Mouse (Mus musculus): Measurements from ENCODE around the gene Hist2h3c2. TPM values are rescaled to one million over a fixed set of nuclear protein-coding genes. Genes with fewer than 3 reads are reported as not detected.
"Not testable (repeated sequence)": the region's sequence is repeated elsewhere in the genome, so short reads cannot be mapped to it uniquely, and the experiment has no call there.

Gene Hist2h3c2
- total RNA-seq (2021): 10 to 100 TPM; 13.1 to 13.4 TPM

DNA sequence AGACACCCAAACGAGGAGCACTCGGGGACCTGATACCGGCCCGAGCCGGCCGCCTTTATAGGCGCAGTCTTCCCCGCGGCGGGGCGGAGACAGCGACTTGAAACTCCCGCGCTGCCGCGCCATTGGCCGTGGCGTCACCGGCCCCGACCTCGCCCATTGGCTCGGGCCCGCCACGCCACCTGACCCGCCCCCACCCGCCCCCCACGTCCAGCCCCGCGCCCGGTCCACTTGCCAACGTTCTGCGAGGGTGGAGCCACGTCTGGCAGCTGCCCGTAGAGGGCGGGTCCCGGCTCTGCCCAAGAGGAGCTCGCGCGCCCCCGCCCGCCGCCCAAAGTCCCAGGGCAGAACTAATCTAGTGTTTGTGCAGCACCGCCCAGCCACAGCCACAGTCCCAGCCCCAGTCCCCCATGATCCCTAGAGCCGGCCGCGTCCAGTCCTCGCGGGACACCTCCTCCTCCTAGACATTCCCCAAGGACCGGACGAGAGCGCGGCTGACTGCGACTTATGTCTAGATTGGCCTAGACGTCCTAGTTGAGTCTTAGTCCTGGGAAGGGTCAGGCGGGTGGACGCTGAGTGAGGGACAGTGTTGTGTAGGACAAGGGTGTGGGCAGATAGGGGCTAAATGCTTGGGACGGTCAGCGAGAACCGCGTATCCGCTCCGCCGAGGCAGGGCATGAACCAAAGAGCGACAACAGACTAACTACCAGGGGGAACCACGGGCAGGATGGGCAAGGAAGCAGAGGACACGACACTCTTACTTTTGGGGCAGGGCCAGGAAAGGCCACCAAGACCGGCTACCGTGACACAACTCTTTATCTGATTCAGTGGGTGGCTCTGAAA lies at the start of gene Hist2h3c2:
Gene Hist2h3c2 (minus strand): TSS at position 174 of the 840 bp plus-strand sequence.
- peak in 1 of 2 experiments; percentile 20 for DNase-seq

DNA sequence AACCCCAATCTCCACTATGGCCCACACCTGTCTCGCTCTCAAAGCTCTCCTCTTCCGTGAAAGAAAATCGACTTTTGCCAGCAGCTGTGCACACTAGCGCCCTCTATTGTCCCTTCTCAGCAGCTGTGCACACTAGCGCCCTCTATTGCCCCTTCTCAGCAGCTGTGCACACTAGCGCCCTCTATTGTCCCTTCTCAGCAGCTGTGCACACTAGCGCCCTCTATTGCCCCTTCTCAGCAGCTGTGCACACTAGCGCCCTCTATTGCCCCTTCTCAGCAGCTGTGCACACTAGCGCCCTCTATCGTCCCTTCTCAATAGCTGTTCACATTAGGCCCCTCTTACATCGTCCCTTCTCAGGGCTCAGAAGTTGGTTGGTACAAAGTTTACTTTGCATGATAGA lies 48.4 kb upstream of the Hist2h3c2 start:
- DNase-seq: not testable (repeated sequence)

DNA sequence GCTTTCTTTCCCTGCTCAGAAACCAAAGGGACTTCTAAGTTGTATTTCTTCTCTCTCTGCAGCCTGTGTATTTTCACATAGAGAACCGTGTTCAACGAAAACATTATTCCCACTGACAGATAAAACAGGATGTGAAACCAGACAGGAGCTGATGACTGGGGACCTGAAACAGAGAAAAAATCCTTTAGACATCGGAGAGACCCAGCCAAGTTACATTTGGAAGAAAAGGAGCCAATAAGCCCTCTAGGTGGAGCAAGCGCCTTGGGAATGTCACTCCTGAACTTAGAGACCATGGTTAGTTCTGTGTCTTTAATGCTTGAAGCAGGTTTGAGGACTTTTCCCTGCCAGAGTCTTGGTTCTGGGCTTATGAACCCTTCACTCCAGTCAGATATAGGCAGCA lies 45.5 kb upstream of the Hist2h3c2 start:
- no peak for DNase-seq

DNA sequence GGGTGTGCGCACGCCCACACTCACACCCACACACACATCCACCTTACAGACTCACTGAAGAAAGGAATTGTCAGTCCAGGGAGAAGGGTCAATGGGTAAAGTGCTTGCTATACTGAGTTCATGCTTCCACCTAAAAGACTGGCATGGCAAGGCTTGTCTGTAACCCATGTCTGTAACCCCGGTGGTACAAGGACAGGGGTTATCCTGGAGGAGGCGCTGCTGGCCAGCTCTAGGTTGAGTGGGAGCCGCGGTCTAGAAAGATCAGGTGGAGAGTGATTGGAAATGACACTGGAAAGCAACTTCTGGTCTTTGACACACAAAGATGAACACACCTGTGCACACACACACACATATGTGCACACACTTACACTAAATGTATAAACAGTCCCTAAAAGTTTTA lies 41.7 kb upstream of the Hist2h3c2 start:
- DNase-seq: no peak

DNA sequence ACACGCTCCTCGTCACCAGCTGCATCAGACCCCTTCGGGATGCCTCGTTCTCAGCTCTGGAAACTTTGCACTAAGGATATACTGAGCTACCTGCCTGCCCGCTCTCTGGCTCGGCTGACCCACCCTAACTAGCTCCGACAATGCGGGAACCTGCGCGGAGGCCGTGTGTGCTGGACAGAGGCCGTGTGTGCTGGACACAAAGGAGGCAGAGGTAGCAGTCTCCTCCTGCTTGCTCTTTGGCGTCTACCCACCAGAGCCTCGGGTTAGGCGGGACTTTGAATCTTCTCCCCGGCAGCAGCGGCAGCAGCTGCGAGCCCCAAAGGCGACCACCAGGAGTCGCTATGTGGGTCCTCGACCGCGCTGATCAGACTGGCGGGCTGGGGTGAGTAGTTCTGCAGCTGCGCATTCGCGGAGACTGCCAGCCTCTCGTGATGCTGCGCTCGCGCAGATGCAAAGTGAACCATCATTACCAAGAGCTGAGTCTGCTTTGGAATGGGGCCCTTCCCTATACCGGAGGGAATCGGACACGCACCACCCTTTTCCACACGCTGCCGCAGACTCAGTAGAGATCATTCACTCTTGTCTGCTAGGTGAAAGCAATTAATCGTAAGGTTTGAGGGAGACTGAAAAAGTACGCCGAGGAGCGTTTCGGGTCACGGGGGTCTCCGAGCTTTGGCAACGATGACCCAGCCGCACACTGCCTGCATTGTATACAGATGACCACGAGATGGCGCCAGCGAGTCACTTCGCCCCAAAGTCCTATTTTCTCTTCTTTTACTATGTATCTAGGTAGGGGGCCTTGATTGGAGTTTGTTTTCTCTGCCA lies 39.1 kb upstream of the Hist2h3c2 start:
- peak; percentile 86 to 92 for DNase-seq

DNA sequence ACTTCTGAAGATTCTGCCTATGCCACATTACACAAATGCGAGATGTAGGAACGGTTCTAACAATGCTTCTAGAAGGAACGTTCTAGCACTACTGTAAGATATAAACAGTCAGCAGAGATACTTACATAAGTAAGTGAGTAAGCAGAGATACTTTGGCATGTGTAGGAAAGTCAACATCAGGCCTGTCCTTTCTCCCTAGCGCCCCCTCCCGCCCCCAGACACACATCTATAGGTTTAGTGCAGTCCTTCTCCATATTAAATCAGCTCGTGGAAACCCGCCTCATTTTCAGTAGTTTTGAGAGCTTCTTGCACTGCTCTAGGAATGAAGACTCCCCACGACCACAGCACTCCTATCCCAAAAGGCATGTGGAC lies 38.5 kb upstream of the Hist2h3c2 start:
- no peak for DNase-seq

DNA sequence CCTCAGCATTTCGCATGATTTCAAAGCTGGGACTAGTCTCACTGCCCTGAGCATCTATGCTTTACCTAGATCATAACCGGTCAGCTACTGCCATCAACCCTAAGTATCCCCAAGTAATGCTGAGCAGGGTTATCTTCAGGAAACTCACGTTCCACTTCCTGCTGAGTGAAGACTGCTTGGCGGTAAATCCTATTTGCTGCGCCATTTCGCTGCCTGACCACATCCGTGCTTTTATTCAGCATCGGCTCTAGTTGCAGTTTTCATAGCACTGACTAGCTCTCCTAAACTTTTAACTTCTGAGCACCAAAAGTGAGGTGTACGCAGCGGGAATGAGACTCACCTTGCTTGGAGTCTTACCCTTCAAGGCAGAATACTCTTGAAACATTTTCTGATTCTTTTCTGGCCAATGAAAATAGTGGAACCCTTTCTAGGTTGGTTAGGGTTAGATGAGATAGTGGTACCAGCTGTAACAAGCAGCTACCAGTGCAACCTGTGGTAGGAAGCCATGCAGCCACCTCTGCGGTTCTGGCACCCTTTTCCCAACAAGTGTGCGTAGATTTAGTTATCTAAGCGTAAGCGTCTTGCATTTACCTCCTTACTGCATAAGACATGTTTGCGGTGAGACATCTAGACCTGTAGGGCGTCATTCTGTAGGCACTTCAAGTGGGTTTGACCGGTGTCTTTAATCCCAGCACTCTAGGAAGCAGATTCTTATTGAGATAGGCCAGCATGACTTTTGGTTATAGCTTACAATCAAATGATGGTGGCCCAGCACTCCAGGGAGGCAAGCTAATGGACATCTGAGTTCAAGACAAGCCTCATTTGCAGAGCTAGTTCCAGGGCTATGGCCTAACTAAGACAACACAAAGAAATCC lies 34.9 kb upstream of the Hist2h3c2 start:
- no peak for DNase-seq

DNA sequence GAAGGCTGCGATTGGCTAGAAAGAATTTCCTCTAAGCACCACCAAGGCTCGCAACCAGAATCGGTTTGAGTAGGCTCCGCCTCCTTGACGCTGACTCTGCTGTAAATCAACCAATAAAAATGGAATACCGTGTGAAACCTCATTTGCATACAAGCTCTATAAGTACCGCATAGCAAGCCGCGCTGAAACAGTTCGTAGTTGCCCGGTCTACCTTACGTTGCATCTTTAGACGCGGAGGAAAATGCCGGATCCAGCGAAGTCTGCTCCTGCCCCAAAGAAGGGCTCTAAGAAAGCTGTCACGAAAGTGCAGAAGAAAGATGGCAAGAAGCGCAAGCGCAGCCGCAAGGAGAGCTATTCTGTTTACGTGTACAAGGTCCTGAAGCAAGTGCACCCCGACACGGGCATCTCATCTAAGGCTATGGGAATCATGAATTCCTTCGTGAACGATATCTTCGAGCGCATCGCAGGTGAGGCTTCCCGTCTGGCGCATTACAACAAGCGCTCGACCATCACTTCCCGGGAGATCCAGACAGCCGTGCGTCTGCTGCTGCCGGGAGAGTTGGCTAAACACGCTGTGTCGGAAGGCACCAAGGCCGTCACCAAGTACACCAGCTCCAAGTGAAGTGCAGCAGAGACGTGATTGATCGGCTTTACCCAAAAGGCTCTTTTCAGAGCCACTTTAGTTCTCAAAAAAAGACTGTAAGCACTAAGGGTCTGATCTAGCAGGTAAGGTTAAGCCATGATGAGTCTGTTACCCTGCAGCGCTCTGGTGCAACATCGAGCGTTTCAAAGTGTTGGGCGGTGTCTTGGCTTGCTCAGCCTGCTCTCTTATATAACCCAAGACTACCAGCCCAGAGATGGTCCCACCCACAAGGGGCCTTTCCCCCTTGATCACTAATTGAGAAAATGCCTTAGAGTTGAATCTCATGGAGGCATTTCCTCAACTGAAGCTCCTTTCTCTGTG lies 30.9 kb upstream of the Hist2h3c2 start, which contains the start of gene Hist2h2bb:
Gene Hist2h2bb (plus strand): TSS at position 242 of the 964 bp plus-strand sequence.
- DNase-seq: peak; percentile 89

DNA sequence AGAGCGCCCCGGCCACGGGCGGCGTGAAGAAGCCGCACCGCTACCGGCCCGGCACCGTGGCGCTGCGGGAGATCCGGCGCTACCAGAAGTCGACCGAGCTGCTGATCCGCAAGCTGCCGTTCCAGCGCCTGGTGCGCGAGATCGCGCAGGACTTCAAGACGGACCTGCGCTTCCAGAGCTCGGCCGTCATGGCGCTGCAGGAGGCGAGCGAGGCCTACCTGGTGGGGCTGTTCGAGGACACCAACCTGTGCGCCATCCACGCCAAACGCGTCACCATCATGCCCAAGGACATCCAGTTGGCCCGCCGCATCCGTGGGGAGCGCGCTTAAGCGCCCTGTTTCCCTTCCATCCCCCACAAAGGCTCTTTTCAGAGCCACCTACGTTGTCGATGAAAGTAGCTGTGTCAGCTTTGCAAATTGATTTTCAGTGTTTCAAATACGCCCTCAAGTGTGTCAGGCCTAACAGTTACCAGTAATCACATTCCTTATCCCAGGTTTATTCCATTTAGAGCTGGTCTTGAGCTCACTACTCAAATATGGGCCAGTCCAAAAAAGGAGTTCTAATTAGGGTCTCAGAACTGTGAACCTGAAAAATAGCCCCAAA lies 29.9 kb upstream of the Hist2h3c2 start:
- not testable (repeated sequence) for DNase-seq

DNA sequence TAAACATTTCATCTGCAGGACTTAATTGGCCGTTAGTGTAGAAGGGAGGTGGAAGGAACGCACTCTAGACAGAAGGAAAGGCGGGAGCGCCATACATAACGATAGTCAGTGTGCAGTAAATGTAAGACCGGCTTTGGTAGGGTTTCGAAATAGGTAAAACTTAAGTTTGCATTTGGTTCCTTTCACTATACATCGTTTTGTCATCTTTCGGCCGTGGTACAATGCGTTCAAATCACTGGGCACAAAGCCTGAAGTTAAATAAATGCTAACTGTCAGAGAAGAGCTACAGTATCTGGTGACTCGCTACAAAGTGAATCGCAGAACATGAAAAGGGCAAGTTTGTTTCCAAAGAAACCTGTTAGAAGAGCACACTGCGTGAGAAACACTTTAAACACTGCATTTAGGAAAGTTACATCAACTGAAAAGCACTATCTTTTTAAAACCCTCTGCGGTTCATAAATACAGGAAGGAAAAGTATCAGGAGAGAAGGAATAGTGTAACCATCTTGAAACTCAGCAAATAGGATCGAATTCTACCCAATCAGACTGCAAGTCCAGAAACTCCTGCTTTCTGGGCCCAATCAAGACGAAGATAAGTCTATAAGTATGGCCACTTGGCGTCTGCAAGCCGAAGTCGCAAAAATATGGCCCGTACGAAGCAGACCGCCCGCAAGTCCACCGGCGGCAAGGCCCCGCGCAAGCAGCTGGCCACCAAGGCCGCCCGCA lies 29.3 kb upstream of the Hist2h3c2 start, which contains the start of gene Hist2h3b:
Gene Hist2h3b (plus strand): TSS at position 604 of the 725 bp plus-strand sequence.
- peak; percentile 77 to 80 for DNase-seq

DNA sequence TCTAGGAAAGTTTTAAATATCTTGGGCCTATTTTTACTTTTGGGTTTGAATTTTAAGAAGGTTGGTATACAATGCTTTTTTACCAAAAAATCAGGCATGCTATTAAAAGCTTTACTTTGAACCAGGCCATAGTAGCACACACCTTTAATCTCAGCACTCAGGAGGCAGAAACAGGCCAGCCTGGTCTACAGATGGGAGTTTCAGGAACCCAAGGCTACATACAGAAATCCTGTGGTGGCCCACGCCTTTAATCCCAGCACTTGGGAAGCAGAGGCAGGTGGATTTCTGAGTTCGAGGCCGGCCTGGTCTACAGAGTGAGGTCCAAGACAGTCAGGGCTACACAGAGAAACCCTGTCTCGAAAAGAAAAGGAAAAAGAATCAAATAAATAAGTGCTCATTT lies 28.6 kb upstream of the Hist2h3c2 start:
- DNase-seq: no peak

DNA sequence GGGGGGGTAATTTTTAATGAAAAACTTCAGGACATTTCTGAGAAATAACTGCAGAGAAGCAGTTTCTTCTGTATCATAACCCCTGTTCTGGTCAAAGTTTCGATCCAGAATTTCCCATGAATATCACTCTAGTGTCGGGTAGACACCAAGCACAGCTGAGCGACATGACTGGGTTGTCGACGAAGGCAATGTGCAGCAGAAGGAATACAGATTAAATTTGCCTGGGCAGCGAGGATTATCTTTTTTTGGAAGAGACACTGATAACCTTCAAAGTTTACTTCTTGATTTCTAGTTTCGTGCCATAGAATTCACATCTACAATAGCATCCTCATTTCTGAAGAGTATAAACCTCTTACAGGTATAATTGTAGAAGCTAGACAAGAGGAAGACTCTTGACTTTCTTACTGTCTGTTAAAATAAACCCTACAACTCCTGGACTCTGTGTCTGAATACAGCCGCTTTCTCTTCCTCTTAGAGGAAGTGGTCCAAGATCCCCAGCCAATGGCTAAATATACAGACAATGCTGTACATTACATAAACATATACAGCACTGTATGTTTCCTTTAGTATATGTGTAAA lies 27.3 kb upstream of the Hist2h3c2 start:
- no peak for DNase-seq

DNA sequence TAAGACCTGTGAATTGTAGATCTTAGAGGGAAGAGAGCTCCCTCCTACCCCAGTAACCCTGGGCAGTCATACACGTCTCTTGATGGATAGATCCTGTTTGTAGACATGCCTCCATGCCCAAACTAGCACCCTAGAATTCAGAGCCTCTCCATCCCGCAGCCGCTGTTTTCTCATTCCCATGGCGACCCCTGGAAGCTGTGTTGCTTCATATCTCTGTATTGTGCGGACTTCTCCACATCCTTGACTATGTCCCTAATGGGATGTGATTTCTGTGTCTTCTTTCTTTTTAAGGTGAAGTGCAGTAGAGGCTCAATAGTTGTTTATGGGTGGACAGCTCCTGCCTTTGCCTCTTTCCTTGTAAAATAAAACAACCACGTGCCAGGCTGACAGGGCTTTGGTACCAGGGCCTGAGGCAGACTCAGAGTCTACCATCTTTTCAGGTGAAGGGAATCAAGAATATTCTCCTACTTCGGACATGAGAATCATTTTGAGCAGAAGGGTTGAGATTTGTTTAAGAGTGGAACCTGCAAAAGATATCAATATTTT lies 25.6 kb upstream of the Hist2h3c2 start:
- no peak for DNase-seq

DNA sequence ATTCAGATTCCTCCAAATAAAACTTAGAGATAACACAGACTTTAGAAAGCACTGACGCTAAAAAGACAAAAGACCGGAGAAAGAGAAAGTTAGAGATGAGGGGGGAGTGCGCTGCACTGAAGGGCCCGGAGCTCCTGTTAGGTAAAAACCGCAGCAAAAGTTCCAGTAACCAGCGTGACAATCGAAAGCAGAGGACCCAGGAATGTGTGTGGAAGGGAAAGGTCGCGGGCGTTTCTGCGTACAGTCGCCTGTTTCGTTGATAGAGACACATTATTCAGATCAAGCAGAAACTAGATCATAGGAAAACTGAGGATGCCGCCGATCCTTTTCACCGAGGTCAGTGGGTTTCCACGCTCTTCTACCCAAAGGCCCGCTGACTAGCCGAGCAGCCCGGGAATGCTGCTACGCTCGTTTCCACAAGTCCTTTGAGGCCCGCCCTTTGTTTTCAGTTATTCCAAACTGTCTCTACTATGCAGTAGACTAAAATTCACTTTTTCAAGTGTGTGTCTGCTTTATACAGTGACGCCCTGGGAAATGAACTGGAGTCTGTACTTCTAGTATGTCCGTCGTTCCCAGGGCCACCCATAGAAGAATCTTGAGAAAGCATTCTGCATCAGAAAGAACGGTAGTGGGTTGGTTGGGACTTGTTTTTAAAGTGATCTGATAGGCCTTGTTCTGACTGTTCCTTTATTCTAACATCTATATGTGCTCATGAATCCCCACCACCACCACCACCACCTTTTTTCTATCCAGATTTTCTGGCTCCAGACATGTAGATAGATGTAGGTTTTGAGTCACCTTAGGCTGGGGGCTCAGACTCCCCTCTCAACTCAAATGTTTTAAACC lies 24.9 kb upstream of the Hist2h3c2 start:
- DNase-seq: peak; percentile 33 to 46

DNA sequence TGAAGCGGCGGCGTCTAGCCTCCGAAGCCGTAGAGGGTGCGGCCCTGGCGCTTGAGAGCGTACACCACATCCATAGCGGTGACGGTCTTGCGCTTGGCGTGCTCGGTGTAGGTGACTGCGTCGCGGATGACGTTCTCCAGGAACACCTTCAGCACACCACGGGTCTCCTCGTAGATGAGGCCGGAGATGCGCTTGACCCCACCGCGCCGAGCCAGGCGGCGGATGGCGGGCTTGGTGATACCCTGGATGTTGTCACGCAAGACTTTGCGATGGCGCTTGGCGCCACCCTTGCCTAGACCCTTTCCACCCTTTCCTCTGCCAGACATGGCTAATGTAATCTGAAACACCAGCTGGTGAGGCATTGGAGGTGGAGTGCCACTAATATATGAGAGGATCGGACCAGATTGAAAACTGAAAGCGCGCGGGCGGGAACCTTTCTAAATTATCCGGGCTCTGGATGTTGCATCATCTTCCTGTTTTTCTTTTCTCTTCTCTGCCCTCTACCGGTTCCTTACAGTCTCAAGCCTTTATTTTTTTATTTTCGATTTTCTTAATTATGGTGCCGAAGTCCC lies 24.1 kb upstream of the Hist2h3c2 start, which contains the start of gene Hist2h4:
Gene Hist2h4 (minus strand): TSS at position 333 of the 572 bp plus-strand sequence.
- DNase-seq: peak; percentile 95 to 96

DNA sequence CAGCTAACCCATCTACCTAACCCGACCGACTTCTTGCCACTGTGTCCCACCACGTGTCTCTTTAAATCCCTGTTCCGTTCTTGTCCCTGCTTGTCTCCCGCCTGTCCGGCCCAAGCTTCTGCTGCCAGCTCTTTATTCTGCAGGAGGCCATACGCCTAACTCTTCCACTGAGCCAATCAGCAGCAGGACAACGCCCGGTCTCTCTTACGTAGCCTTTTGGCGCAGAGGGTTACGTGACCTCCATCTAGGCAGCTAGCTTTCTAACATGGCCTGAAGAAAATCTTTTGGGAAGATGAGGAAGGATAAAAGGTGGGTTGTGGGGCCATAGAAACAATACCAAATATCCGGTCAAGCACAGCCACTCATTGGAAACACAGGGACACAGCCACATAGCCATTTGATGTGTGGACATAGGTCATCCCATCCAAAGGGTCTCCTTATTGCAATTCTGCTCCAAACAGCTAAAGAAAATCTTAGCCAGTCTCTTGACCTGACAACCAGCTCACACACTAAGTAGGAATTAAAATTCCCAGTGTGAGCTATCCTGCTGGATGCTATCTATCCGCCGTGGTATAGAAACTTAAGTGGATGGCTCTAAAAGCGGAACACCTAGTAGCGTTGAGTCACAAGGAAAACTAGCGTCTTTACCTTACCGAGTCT lies 23.4 kb upstream of the Hist2h3c2 start:
- DNase-seq: peak; percentile 72 to 76

DNA sequence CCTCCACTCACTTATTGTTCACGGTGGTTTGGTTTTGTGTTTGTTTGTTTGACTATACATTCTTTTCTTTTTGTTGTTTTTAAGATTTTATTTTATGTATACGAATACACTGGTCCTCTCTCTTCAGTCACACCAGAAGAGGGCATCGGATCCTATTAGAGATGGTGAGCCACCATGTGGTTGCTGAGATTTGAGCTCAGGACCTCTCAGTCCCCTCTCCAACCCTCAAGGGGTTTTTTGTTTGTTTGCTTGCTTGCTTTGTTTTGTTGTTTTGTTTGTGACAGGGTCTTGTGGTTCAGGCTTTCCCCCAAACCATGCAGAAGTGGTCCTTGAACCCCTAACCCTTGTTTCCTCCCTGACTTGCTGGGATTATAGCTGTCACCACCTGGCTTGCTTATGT lies 22.7 kb upstream of the Hist2h3c2 start:
- DNase-seq: no peak

Data from layer of hippocampus, postnatal 36 days (tissue).